Mouse (Mus musculus): ENCODE data around the gene Zbtb16. TPM values are rescaled to one million over a fixed set of nuclear protein-coding genes. Genes with fewer than 3 reads are reported as not detected.

Zbtb16 gene
- total RNA-seq, 1 experiment from 2014 or later, result 21.6 TPM

- no peak for DNase-seq
Measured at GRCm38 (mm10) chr9:48826377-48826889, 9.6 kb downstream of the Zbtb16 start.

- no peak for DNase-seq
Measured at GRCm38 (mm10) chr9:48824533-48825130, 11.4 kb downstream of the Zbtb16 start.

- DNase-seq, result no peak
Measured at GRCm38 (mm10) chr9:48823851-48824250, 12.2 kb downstream of the Zbtb16 start.

- no peak for DNase-seq
Measured at GRCm38 (mm10) chr9:48823319-48823705, 12.7 kb downstream of the Zbtb16 start.

- no peak for DNase-seq
Measured at GRCm38 (mm10) chr9:48822586-48823318, 13.3 kb downstream of the Zbtb16 start.

GRCm38 (mm10) chr9:48821916-48822585, 14.0 kb downstream of the Zbtb16 start:
- DNase-seq, result no peak

- no peak for DNase-seq
Measured at GRCm38 (mm10) chr9:48821431-48821830, 14.6 kb downstream of the Zbtb16 start.

GRCm38 (mm10) chr9:48820791-48821190, 15.2 kb downstream of the Zbtb16 start:
- DNase-seq, result no peak

GRCm38 (mm10) chr9:48819695-48820094, 16.3 kb downstream of the Zbtb16 start:
- DNase-seq, result no peak

GRCm38 (mm10) chr9:48819137-48819536, 16.9 kb downstream of the Zbtb16 start:
- no peak for DNase-seq

GRCm38 (mm10) chr9:48817907-48818306, 18.1 kb downstream of the Zbtb16 start:
- no peak for DNase-seq

GRCm38 (mm10) chr9:48817399-48817793, 18.6 kb downstream of the Zbtb16 start:
- peak; percentile 16 for DNase-seq

GRCm38 (mm10) chr9:48816678-48817398, 19.2 kb downstream of the Zbtb16 start:
- no peak for DNase-seq

- DNase-seq, result no peak
Measured at GRCm38 (mm10) chr9:48816157-48816556, 19.9 kb downstream of the Zbtb16 start.

- no peak for DNase-seq
Measured at GRCm38 (mm10) chr9:48814881-48815495, 21.0 kb downstream of the Zbtb16 start.

- no peak for DNase-seq
Measured at GRCm38 (mm10) chr9:48813960-48814880, 21.8 kb downstream of the Zbtb16 start.

- DNase-seq, result no peak
Measured at GRCm38 (mm10) chr9:48812352-48812751, 23.7 kb downstream of the Zbtb16 start.

GRCm38 (mm10) chr9:48806591-48806990, 29.4 kb downstream of the Zbtb16 start:
- no peak for DNase-seq

- DNase-seq, result no peak
Measured at GRCm38 (mm10) chr9:48805850-48806249, 30.2 kb downstream of the Zbtb16 start.

GRCm38 (mm10) chr9:48804509-48804908, 31.5 kb downstream of the Zbtb16 start:
- no peak for DNase-seq
